Mouse (Mus musculus): ENCODE results near the gene Arl4a.

The Arl4a gene

GRCm38 (mm10) chr12:40008459-40008858 lies 29.4 kb downstream of the Arl4a start:
- DNase-seq: no peak

GRCm38 (mm10) chr12:40004766-40005165 lies 33.1 kb downstream of the Arl4a start:
- no peak for DNase-seq

- no peak for DNase-seq
These were observed 39.0 kb downstream of the Arl4a start for GRCm38 (mm10) chr12:39998853-39999195.

GRCm38 (mm10) chr12:39998070-39998852 lies 39.6 kb downstream of the Arl4a start:
- no peak for DNase-seq

- DNase-seq: no peak
These were observed 40.2 kb downstream of the Arl4a start for GRCm38 (mm10) chr12:39997651-39998050.

- no peak for DNase-seq
These were observed 41.8 kb downstream of the Arl4a start for GRCm38 (mm10) chr12:39996015-39996414.

- DNase-seq: no peak
These were observed 42.2 kb downstream of the Arl4a start for GRCm38 (mm10) chr12:39995609-39996008.

- DNase-seq: no peak
These were observed 45.0 kb downstream of the Arl4a start for GRCm38 (mm10) chr12:39992767-39993302.

- no peak for DNase-seq
These were observed 46.7 kb downstream of the Arl4a start for GRCm38 (mm10) chr12:39990830-39991780.

- DNase-seq: no peak
These were observed 48.7 kb downstream of the Arl4a start for GRCm38 (mm10) chr12:39989136-39989535.

GRCm38 (mm10) chr12:39987177-39987576 lies 50.6 kb downstream of the Arl4a start:
- DNase-seq: no peak

GRCm38 (mm10) chr12:39985639-39986038 lies 52.2 kb downstream of the Arl4a start:
- no peak for DNase-seq

GRCm38 (mm10) chr12:39979792-39980191 lies 58.0 kb downstream of the Arl4a start:
- DNase-seq: no peak

- no peak for DNase-seq
These were observed 58.8 kb downstream of the Arl4a start for GRCm38 (mm10) chr12:39979066-39979465.

GRCm38 (mm10) chr12:39977996-39978590 lies 59.7 kb downstream of the Arl4a start:
- DNase-seq: no peak

GRCm38 (mm10) chr12:39976426-39976825 lies 61.4 kb downstream of the Arl4a start:
- DNase-seq: no peak

GRCm38 (mm10) chr12:39975829-39976340 lies 61.9 kb downstream of the Arl4a start:
- DNase-seq: no peak

GRCm38 (mm10) chr12:39974977-39975583 lies 62.7 kb downstream of the Arl4a start:
- no peak for DNase-seq

- no peak for DNase-seq
These were observed 63.6 kb downstream of the Arl4a start for GRCm38 (mm10) chr12:39974273-39974672.

GRCm38 (mm10) chr12:39969500-39969899 lies 68.3 kb downstream of the Arl4a start:
- DNase-seq: no peak

GRCm38 (mm10) chr12:39968109-39968508 lies 69.7 kb downstream of the Arl4a start:
- DNase-seq: no peak

GRCm38 (mm10) chr12:39959166-39959565 lies 78.7 kb downstream of the Arl4a start:
- DNase-seq: no peak
